Mouse (Mus musculus) stomach, postnatal 0 days (tissue): ENCODE results near the gene Vps37b.

Experiments
- CTCF ChIP-seq: IDR thresholded peaks from 2 replicates; pipeline ENCODE4 v1.5.1; 2016; ENCODE audit warnings: antibody characterized with exemption, low read depth, mild to moderate bottlenecking, moderate library complexity
- EP300 ChIP-seq: optimal IDR thresholded peaks from 2 replicates; pipeline ENCODE3; 2016; ENCODE audit warnings: antibody characterized with exemption

GRCm38 (mm10) chr5:124030386-124031067, 1.5 kb downstream of the Vps37b start:
- TF ChIP-seq CTCF = no peak
- TF ChIP-seq EP300 = no peak
